Mouse (Mus musculus) layer of hippocampus, adult 11-12 months (tissue): ENCODE results near the gene Rftn2.

Source experiments
- DNase-seq: peaks from one replicate; pipeline ENCODE4 v3.0.0; 2022; ENCODE audit warnings: low spot score

Rftn2 gene

DNA sequence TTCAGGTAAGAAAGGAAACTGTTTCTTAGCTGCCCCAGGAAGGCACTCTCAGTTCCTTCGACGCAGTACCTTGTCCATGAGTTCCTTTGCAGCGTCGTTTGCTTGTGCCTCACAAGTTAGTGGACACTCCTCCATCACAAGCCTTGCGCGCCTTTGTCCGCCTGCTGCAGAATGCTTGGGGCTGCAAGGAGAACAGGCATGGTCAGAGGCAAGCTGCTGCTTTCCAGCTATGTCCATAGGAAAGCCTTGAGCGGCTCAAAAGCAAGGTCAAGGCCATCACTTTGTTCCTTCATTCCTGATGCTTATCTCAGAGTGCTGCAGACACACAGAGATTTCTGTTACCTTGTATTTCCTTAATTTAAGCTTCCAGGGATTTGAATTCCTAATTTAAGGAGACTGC lies 15.5 kb downstream of the Rftn2 start:
- DNase-seq: no peak

DNA sequence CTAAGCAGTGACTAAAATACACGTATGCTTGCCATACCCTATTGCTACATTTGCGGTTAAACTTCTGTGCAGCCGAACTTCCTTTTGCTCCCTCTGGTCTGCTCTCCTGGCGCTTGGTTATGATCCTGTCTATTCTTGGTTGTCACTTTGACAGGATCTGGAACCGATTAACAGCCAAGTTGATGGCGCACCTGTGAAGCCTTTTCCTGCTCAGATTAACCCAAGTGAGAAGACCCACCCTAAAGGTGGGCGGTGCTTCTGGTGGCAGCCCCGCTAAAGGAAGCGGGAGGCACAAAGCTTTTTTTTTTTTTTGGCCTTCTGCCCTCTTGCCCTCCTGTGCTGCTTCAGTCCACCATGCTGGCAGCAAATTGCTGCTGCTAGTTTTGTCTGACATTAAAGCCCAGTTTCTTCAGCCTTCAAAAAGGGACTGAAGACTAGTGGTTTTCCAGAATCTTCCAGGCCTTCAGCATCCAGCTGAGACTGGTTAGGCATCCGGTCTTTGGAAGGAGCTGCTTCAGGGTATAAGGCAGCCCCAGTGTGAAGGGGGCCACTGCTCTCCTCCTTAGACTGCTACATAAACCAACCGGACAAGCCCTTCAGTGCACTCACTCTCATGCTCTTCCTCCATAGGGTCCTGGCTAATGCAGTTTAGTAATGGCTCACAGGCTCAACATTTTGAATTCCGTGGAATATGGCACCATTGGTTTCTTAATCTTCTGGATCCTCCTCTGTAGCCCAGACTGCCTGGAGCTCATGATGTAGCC lies 16.2 kb downstream of the Rftn2 start:
- no peak for DNase-seq

DNA sequence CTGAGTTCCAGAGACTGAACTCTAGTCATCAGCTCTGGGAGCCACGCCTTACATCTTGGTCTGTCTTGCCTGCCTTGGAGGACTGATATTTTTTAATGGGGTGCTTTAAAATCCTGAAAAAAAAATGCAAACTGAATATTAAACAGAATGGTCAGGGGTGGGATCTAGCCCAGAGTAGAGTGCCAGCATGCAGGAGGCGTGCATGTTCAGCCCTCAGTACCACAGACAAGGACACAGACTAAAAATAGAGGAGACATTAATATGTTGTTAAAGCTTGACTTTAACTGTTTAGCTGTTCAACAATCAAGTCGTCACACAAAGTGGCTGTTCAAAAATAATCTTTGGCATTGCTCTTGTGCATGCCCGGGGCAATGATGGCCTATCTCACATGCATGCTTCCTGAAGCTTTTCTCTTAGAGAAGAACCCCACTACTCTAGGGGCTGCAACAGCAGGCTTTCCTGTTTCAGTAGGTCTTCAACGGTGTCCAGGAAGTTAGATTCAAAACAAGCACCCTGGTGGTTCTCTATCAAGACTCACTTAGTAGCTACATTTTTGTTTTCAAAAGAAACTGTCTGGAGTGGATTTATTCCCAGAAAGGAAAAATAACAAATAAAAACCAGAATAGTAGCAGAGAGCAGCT lies 18.0 kb downstream of the Rftn2 start:
- no peak for DNase-seq

DNA sequence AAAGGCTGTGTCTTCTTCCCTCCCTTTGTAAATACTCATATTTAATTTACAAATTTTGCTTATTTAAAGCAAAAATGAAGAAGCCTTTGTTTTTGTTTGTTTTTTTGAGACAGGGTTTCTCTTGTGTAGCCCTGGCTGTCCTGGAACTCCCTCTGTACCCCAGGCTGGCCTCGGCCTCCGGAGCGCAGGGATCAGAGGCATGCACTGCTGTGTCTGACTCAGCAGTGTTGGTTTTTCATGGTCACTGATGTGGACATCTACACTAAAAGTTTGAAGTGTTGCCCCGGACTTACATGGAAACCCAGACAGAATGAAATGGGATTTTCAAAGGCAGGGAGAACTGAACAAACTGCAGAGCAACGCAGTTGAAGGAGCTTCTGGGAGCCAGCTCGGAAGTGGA lies 19.0 kb downstream of the Rftn2 start:
- DNase-seq: no peak

DNA sequence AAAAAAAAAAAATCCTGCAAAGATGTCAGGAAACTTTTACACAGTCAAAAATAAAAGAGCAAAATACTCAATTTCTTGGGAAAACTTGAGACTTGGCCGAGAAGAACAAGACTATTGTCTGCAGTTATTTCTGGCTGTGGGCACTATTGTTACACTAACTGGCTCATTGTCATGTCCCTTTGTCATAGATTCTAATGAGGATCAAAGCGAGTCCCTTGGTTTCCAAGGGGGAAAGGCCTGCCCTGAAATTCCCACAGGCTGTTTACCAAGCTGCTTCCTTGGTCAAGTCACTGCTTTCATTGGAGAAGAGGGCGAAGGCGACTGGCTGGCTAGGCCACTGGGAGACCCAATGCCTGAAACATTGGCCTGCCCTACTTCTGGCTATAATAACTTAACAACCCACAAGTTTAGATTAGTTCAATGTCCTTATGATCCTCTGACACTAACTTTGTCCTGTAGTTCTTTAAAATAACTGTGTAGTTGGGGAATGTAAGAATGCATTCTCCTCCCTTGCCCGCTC lies 20.7 kb downstream of the Rftn2 start:
- no peak for DNase-seq

DNA sequence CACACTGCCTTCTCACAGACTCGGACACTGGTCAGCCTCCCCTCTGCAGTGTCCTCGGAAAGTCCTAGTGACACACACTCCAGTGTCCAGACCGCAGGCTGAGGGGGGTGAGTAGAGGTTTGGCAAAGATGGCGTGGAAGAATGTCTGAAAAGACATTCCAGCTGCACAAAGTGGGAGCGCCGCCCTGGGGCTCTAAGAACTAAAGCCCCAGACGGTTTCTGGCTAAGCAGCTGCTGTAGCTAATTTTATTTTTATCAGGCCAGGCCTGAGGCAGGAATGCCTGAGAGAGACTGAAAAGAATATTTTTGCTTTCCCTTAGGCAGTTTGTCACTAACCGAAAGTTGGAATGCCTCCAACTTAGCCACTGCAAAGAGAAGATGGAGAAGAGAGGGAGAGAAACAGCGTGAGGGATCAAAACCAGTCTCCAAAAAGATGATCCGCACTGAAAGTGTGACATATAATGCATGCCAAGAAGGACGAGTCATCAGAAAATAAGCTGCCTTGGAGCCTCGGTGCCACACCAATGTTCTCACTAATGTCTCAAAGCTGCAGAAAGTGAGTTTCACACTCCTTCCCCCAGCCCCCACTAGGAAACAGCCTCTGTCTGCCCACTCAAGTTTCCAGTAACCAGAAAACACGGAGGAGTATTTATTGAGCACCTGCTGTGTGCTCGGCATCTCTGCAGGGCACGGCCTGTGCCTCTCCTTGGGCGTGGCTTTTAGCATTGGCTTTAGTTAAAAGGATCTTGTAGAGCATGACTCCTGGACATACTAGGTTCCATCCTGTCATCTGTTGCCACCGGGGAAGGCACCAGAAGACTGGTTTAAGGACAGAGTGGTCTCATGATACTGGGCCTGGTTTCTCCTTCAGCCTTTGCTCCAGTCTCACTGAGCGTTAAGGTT lies 24.5 kb downstream of the Rftn2 start:
- peak; percentile 43 for DNase-seq

DNA sequence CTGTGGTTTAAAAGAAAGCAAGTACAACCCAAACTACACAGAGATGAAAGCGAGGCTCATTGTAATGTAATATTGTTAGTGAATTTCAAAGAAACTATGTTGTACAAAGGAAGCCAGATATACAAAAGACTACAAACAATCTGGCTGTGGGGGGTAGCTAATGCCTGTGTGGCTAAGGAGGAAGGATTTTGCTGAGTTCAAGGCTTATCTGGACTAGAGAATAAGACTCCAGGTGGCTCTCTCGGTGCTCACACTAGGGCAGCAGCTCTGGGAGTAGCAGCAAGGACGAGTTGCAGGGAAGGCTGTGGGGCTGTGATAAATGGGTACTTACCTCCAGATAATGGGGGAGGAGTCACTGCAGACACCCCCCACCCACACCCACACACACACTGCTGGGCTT lies 27.9 kb downstream of the Rftn2 start:
- DNase-seq: no peak

DNA sequence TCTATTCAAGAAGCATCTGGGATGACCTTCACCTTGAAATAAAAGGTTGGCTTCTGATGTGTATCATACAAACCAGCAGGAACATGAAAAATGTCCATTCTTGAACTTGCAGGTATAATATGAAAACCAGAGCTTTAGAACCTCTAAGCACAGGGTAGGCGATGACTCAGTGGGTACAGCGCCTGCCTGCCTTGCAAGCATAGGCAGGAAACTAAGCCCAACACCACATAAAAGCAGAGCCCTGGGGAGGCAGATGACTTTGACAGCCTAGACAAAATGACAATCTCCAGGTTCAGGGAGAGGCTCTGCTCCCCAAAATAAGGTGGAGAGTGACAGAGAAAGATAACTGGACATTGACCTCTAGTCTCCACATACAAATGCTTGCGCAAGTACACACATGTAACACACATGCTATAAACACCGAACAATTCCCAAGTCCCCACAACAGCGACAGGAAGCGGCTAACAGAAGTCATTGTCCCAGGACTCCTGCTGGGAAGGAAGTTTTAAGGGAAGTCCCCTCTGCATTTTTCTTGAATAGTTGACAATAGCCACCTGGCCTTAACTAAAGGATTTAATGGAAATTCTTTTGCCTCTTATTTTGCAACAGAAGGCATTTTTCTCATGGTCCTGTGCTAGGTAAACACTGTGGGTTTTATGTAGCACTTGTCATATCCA lies 30.1 kb downstream of the Rftn2 start:
- DNase-seq: no peak

DNA sequence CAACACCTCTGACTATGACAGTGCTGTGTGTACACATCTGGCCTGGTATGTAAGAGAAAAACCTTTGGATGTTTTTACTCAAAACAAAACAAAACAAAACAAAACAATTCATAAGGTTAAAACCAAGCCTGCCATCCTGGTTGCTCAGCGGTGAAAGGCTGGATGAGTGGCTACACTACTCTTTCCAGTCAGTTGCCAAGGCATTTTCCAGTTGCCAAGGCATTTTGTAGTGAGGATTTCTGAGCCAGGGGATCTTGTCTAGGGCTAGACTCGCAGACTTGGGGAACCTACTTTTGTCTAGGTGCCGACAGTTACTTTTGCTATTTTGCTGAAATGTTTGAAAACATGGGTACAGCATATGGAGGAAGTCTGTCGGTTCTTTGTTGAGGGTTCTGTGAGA lies 31.6 kb downstream of the Rftn2 start:
- DNase-seq: no peak

DNA sequence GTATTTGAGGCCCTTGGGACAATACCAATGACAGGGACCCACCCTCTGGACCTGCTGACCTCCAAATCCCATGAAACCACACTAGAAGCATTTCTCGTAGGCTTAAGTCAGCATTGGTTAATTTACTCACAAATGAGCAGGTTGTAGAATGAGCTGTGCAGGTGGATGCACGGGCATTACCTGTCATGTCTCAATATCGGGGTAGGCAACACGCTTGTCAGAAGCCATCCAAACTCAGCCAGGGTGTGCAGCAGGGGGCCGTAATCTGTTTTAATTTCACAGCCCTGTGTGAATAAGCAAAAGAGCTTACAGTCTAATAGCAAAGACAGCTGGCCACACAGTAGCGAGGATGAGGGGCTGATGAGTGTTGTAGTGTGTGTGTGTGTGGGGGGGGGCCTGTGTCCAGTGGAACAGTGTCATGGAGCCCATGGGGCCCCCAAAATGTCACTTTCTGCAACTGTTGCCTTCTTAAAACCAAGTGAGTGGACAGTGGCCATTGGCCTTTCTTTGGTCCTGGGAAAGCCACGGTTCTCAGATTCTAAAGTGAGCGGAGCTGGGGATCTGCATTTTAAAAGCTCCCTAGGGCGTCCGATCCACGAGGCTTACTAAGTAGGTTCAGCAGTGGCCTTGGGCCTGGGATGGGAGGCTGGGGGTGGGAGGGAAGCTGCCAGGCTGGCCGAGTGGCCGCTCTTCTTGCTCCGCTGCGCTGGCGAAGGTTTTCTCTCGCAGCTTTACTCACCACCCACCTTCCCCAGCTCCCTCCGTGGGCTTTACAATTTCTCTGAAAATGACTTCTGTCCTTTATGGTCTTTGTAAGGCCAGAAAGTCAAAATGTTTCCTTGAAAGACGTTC lies 32.3 kb downstream of the Rftn2 start:
- no peak for DNase-seq

DNA sequence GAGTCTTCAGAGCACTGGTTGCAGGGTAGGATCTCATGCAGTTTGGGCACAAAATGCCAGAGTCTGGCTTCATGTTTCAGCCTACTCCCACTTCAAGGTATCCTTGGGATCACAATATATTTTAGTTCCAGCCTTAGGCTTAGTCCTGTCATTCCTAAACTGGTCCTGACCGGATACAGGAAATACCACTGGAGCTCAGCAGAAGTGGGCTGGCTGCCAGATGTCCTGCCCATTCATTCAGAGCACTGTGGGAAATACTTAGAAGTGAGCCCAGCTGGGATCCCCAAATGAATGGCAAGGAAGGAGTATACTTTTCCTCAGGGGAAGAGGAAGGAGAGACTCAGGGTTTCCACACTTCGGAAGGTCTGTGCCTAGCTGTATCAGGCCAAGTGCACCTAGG lies 33.3 kb downstream of the Rftn2 start:
- no peak for DNase-seq

DNA sequence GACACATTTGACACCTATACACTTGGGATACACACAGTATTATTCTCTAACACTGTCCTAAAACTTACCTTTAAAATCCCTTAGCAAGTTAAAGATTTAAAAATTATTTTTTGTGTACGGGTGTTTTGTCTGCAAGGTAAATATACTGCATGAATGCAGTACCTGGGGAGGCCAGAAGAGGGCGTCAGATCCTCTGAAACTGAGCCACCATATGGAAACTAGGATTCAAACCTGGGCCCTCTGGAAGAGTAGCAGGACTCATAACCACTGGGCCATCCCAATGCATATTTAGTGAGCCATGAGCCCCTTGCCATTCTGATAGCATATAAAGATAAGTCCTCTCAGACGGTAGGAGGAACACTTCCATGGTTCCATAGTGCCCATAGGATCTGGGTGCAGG lies 33.8 kb downstream of the Rftn2 start:
- DNase-seq: no peak

DNA sequence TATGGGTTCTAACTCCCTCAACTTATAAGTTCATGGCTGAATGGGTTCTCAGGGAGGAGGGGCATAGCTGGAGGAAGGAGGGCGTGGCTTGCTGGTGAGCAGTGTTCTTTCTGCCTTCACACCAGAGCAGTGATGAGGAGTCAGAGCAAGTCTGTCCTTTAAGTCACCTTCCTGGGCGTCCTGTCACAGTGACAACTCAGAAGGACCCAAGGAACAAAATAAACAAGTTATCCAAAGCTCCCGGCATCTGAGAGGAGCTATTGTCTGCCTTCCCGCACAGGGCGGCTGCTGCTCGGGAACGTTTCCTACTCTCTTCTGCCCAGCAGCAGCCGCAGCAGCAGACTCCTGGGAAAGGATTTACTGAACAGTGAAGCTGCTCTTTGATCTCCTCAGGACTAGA lies 34.6 kb downstream of the Rftn2 start:
- no peak for DNase-seq

DNA sequence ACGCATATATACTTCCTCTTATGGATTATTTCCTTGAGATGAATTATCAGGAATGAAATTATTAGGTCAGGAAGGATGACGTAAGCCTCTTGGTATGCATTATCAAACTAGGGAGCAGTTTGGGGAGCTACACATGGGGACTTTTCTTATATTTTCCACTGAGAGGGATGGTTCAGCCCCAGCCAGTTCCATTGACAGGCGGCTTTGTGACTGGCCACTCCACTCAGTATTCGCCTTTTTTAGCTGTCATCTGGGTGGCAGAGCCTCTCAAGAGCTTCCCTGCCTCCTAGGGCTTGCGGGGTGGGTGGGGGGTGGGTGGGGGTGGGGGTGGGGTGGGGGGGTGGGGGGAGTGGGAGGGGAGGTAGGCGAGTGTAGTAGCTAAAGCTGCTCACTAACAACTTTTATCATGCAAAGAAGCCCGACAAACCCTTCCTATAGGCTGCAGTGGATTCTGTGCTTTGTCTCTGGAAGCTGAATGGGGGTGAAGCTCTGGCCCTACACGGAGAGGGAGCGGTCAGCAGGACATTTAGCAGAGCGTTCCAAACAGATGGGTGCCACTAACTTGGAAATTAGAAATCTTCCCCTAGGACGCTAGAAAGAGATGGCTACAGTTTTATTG lies 39.9 kb downstream of the Rftn2 start:
- no peak for DNase-seq

DNA sequence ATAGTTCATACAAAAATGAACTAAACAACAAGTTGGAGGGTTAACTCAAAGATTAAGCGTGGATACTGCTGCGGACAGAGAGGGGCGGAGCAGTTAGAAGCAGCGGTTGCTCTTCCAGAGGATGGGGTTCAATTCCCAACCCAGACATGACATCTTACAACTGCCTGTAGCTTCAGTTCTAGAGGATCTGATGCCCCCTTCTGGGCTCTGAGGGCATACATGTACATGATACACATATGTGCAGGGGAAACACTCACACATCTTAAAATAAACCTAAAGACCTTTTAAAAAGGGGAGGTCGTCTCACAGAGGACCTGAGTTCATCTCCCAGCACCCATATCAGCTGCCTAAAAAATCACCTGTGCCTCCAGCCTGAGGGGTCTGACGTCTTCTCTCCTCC lies 40.9 kb downstream of the Rftn2 start:
- no peak for DNase-seq

DNA sequence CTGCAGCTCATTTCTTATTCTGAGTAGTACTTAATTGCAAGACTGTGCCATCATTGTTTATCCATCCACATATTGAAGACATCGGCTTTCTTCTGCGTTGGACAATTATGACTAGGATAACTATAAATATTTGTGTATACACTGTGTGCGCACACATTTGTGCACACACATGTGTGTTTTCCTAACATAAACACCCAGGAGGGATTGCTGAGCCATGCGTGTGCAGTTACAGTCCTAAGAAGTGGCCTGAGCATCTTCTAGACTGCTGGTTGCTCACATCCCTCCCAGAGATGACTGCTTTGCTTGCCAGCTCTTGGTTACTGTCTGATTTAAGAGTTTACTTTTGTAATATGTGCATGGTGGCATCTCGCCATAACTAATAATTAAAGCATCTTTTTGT lies 44.2 kb downstream of the Rftn2 start:
- DNase-seq: no peak

DNA sequence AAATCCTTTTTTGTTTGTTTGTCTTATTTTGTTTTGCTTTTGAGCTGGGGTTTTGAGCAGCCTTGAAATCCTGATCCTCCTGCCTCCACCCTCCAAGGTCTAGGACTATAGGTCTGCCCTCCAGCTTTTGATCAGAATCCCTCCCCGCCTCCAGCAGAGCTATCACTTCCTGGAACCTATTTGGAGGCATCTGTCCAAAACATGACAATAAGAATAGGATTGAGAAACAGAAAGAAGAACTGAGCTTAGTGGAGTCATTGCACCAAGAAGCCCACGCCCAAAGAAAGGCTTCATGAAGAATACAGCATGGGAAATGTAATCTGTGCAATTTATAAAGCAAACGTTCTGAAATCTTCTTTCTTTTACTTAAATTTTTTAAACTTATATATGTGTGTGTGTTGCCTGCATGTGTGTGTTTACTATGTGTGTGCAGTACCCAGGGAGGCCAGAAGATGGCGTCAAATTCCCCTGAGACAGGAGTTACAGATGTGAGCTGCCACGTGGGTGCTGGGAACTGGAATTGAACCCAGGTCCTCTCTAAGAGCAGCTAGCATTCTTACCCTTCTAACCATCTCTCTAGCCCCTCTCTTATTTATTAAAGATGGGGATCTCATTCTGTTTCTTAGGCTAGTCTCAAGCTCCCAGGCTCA lies 46.5 kb downstream of the Rftn2 start:
- no peak for DNase-seq

DNA sequence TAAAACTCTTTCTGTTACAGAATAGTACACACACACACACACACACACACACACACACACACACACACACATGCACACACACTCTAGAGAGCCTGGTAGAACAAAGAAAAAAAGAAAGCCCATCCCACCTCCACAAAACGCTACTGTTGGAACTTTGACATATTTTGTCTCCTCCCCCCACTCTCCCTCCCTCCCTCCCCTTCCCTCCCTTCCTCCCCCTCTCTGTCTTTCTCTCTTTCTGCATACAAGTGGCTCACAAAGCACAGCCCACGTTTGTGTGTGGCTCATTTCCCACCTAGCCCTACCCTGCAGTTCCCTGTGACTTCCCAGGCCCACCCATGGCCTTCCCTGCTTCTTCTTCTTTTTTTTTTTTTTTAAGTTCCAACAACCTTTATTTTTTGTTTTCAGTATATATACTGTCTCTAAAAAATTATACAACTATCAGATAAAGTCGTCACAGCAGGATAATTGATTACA lies 52.0 kb downstream of the Rftn2 start:
- DNase-seq: no peak

DNA sequence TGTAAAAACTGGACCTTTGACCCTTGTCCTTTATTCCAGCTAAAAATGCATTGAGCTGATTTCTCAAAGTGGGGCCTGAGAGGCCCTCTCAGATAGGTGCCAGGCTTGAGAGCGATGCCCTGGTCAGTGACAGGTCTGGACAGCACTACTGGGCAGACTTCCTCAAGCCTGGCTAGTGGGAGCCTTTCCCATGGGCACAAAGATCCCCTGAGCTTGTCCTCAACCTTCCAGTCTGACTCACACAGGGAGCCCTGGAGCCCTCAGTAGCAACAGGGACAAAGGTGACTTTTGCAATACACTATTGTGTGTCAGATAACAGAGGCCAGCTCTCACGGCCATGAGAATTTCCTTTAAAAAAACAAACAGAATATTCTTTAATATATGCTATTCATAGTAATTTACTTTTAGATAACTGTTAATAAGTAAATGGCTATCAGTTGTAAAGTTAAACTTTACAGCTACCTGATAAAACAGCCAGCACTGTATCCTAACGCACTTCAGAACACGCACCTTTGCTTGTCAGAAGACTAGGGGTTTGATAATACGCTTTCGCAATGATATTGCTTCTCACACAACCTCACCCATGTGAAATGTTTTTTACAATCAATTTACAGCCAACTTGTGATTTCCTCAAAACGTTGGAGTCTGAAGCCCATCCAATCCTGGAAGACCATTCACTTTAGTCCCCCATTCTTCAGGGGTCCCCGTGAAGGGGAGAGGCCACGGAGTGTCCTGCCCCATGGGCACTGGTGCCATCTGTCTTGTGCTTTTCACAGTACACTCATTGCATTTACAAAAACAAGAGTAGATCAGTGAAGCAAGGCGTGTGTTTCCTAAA lies 52.6 kb downstream of the Rftn2 start:
- DNase-seq: no peak
